Mouse (Mus musculus) left cerebral cortex, adult 9 months (tissue): Measurements from ENCODE around the gene Krt31.
A peak's percentile ranks its signal among the peaks of the same experiment; 100 is the strongest.

Source experiments
- DNase-seq, 2 experiments: peaks; one replicate each; pipeline ENCODE4 v3.0.0; 2022; ENCODE audit warnings: low spot score in 2 of 2

The Krt31 gene

DNA sequence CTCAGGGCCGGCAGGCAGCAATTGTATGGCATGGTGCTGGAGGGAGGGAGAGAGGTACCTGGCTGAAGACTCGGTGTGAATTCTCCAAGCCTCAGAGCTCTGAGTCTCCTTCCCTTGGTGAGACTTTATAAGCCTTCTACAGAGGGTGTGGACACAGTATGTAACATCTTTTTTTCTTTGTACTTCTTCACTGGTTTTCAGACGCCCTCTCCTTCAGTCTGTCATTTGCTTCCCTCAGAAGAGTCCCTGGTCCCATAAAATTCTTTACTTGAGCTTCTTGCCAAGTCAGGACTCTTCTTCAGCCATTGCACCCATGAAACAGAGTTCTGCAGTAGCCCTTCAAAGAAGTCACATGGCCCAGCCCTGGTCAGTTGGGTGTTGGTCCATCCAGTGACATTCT, at the start of gene Krt31:
Gene Krt31 (minus strand): TSS at position 101 of the 400 bp plus-strand sequence.
- no peak for DNase-seq

GRCm38 (mm10) chr11:100097819-100098218, 47.5 kb upstream of the Krt31 start:
- no peak for DNase-seq

- DNase-seq = no peak
These were observed 45.8 kb upstream of the Krt31 start, which contains the start of gene Krt35 for GRCm38 (mm10) chr11:100096141-100096540. Gene Krt35, minus strand, starts transcription at chr11:100096241.

GRCm38 (mm10) chr11:100088378-100089025, 38.2 kb upstream of the Krt31 start:
- peak in 1 of 2 experiments; percentile 13 for DNase-seq

DNA sequence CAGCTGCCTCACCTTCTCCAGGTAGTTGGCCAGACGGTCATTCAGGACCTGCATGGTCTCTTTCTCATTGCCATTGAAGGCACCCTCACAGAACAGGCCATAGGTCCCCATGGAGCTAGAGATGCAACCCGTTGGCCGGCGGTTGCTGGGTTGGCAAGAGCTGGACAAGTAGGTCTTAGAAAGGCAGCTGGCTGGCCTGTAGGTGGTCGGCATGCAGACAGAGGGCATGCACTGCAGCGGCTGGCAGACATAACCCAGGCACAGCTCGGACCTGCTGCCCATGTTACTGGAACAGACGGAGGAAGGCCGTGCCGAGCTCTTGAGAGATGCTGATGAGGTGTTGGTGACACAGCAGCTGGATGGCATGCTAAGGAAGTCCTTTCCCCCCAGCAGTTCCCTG, 37.5 kb upstream of the Krt31 start, which contains the start of gene Krt32:
Gene Krt32 (minus strand): TSS at position 366 of the 400 bp plus-strand sequence.
- no peak for DNase-seq

- DNase-seq = no peak
These were observed 23.5 kb upstream of the Krt31 start for GRCm38 (mm10) chr11:100073873-100074272.

DNA sequence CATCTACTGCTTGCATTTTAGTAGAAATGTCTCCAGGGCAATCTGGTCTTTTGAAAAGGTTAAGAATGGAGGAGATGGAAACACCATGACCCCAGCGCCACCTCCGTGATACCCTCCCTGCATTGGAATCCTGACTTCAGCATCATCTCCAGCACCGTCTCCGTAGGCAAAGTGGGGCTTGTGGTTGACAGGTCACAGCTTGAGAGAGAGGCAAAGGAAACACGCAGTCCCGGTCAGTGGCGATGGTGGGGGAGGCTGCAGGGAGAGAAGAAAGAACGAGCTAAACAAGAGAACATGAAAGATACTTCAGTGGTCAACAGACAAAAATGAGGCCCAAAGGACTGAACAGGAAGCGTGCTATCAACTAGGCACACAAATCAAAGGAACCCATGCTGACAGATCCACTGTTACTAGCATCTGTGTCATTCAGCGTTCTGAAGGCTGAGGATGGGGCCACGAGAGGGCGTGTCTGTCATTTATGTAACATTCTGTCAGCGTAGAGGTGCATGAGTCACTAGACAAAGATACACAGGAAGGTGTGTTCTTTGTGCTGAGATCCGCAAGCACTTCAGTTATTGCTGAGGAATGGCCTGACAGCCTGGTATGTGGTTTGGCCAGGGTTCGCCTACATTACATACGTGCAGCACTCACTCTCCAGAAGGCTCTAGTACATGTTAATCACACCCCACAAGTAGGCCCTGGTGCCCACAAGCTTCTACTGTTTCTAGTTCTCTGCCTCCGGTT, 17.1 kb upstream of the Krt31 start:
- no peak for DNase-seq

GRCm38 (mm10) chr11:100066236-100067010, 16.1 kb upstream of the Krt31 start:
- no peak for DNase-seq

DNA sequence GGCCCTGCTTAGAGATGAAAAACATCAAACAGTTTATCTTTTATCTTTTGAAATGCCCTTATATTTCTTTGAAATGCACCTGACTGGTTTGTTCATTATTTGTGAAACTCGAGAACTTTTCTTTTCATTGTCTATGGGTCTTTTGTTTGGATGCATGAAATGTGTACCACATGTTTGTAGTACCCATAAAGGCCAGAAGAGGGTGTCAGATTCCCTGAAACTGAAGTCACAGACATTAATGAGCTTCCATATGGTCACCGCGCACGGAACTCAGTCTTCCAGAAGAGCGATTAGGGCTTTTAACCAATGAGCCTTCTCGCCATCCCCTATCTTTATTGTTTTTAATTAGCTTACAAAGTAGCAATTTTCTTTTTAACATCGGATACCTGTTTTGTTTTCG, 8.5 kb upstream of the Krt31 start:
- no peak for DNase-seq

GRCm38 (mm10) chr11:100055686-100056655, 5.6 kb upstream of the Krt31 start:
- no peak for DNase-seq

- no peak for DNase-seq
These were observed 3.2 kb downstream of the Krt31 start for GRCm38 (mm10) chr11:100047193-100047592.

- no peak for DNase-seq
These were observed 4.0 kb downstream of the Krt31 start for GRCm38 (mm10) chr11:100046303-100046866.

DNA sequence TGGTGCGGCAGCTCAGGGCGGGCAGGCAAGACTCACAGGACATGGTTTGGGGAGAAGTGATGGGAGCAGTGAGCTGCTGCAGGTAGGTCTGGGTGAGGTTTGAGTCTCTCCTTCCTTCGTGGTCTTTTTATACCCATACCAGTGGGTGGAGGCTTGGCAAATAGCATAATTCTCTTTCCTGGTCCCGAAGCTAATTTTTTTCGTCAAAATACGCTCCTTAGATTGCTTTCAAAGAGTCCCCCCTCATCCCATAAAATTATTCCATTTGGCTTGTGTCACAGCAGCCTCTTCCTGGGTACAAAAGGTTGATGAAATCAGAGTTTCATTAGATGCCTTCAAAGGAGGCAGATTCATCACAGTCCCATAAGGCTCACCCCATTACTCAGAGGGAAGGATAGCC, 8.9 kb downstream of the Krt31 start, which contains the start of gene Krt34:
Gene Krt34 (minus strand): TSS at position 101 of the 400 bp plus-strand sequence.
- DNase-seq = no peak

GRCm38 (mm10) chr11:100029768-100030167, 20.6 kb downstream of the Krt31 start, which contains the start of gene Krt33b:
Gene Krt33b, minus strand, starts transcription at chr11:100029868.
- DNase-seq = no peak

DNA sequence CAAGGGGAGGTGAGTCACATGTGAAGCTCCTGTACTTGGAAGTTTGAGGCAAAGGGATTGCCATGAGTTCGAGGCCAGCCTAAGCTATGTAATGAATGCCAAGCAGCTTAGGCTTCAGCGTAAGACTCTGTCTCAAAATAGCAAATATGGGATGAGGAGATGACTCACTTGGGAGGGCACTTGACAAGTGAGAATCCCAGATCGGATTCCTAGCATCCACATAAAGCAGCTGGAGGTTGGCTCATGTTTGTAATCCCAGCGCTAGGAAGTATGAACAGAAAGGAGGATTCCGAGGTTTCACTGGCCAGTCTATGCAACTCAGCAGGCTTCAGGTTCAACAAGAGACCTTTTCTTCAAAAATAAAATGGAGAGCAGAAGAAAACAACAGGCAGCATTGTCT, 28.9 kb downstream of the Krt31 start:
- no peak for DNase-seq

- no peak for DNase-seq
These were observed 30.9 kb downstream of the Krt31 start for GRCm38 (mm10) chr11:100019466-100019865.

DNA sequence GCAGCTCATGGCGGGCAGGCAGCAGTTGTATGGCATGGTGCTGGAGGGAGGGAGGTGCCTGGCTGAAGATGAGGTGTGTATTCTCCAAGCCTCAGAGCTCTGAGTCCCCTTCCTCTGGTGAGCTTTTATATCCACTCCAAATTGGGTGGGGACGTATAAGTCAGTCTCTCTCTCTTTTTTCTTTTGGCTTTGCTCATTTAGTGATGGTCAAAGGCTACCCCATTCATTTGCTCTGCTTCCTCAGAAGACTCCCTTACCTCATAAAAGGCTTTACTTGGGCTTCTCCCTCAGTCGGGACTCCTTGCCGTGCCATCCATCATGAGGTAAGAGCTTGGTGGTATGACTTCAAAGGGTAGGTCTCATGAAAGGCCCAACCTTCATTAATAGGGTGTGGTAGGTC, 34.2 kb downstream of the Krt31 start, which contains the start of gene Krt33a:
Gene Krt33a (minus strand): TSS at position 101 of the 400 bp plus-strand sequence.
- no peak for DNase-seq

DNA sequence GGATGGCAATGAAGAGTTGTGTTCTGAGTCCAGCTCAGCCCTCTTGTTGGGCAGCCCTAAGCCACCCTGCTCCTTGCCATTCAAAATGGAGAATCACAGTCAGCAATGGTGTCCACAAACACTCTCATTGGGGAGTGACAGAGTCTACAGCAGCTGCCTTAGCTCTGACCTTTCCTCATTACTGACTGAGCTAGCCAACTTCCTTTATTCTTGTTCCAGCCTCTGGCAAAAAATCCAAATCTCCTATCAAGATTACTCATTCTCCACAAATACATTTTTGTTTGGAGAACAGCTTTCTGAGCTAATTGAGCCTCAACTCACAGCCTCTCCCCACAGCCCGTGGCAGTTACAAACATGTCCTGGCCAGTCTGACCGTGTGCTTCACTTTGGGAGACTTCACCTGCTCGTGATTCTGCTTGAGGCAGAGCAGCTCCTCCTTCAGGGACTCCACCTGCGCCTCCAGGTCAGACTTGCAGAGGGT, 36.6 kb downstream of the Krt31 start:
- no peak for DNase-seq

GRCm38 (mm10) chr11:100010682-100011081, 39.7 kb downstream of the Krt31 start:
- no peak for DNase-seq

DNA sequence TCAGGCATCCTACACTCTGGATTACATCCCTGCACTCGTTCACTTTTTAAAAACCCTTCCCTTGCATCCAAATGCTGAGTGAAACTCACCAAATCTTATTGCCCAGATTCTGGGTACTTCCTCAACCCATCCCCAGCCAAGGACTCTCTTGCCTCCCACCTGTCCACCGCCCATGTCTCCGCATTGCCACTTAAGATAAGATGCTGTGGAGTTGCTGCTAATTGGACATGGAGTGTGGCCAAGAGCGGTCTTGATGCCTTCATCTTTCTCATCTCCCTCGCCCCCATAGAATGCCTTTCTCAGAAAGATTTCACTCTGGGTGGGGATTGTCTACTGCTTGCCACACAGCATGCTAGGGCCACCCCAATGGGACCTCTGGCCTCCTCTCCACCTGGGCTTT, 42.0 kb downstream of the Krt31 start:
- peak in 1 of 2 experiments; percentile 39 for DNase-seq
